ENCODE assay signal across 9 mouse cellular contexts in the genomic region with DNA sequence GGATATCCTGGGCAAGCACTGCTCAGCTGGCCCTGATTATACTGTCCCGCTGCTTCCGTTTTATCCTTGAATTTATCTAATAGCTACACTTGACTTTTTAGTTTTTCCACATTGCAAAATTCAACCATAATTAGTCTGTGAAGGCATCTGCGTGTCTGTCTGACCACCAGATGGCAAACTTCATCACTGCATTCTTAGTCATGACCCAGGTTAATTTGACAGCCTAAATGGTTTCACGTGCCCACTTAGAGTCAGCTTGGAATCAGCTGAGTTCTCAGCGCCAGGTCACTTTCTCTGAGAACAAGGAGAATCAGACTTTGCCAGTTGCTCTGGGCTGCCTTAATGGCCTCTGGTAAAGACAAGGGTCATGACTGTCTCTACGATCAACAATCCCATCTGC.
DNase-seq lines count a peak whose midpoint lies in the region; ATAC-seq lines count a peak whose summit lies in the region.
"Had no signal": no experiment of that assay in that cellular context is flagged by ENCODE, and none has a peak within 500 bp of the region (broad histone marks: within the 10 kb centered on the region; RNA-seq: fewer than 3 reads in every experiment).

No protein-coding gene starts in this region.

- no peak overlapping the region for H3K9ac ChIP-seq in midbrain, embryonic 14.5 days (replicated peaks; ENCODE audit: low read length)
- H3K9ac ChIP-seq in midbrain, embryonic 15.5 days, result no peak overlapping the region

- H3K4me3 ChIP-seq in midbrain, embryonic 14.5 days (replicated peaks; ENCODE audit: low read depth, low read length), result no peak overlapping the region
- no peak overlapping the region for H3K4me3 ChIP-seq in midbrain, embryonic 15.5 days

- 71% methylated on average over 6 of the region's 6 CpGs for WGBS in midbrain, embryonic 14.5 days
- 68% methylated on average over 6 of the region's 6 CpGs for WGBS in midbrain, embryonic 15.5 days

- H3K27ac ChIP-seq in midbrain, embryonic 14.5 days (replicated peaks; ENCODE audit: low read depth, low read length), result no peak overlapping the region
- H3K27ac ChIP-seq in midbrain, embryonic 15.5 days, result no peak overlapping the region

- 0 out of 2 replicates have a peak, but pooled peaks cover 3% of the 10 kb centered on the region for H3K9me3 ChIP-seq in midbrain, embryonic 14.5 days (ENCODE audit: control insufficient read depth, low read length)
- peaks cover 3% of the 10 kb centered on the region; the same call in 1 of the 2 replicates for H3K9me3 ChIP-seq in midbrain, embryonic 15.5 days

- DNase-seq in heart, postnatal 4 days, result peak; percentile 20
- DNase-seq in heart, adult 8-10 months (ENCODE audit: low spot score), result no peak
- DNase-seq in midbrain, embryonic 14.5 days, result peak; percentile 67
- peak; percentile 50 for DNase-seq in embryo, embryonic 11 days
- DNase-seq in retina, embryonic 14.5 days (ENCODE audit: low spot score), result peak; percentile 51
- no peak for DNase-seq in spleen, postnatal 14 days (ENCODE audit: low spot score in 2 of 2)
- DNase-seq: kidney, adult 11 months had no signal

- no peaks in the 10 kb centered on the region for H3K27me3 ChIP-seq in midbrain, embryonic 14.5 days (ENCODE audit: control insufficient read depth, insufficient read depth, low read length)
- H3K27me3 ChIP-seq in midbrain, embryonic 15.5 days (replicated peaks), result no peaks in the 10 kb centered on the region

- no peaks in the 10 kb centered on the region for H3K4me1 ChIP-seq in midbrain, embryonic 14.5 days (ENCODE audit: control insufficient read depth, insufficient read depth, low read length)
- H3K4me1 ChIP-seq in midbrain, embryonic 15.5 days, result no peaks in the 10 kb centered on the region

- no peak overlapping the region for H3K4me2 ChIP-seq in midbrain, embryonic 14.5 days (ENCODE audit: low read length)
- H3K4me2 ChIP-seq in midbrain, embryonic 15.5 days, result no peak overlapping the region

- no peaks in the 10 kb centered on the region for H3K36me3 ChIP-seq in midbrain, embryonic 14.5 days (ENCODE audit: control insufficient read depth, insufficient read depth, low read length)
- H3K36me3 ChIP-seq in midbrain, embryonic 15.5 days (replicated peaks), result no peaks in the 10 kb centered on the region

- no peak for ATAC-seq in midbrain, embryonic 14.5 days (ENCODE audit: low FRiP score, low TSS enrichment)
- ATAC-seq in midbrain, embryonic 15.5 days (replicated peaks), result no peak
- no peak for ATAC-seq in monocyte, adult 5-6 weeks (replicated peaks; ENCODE audit: insufficient number of reproducible peaks, low FRiP score, low TSS enrichment, poor library complexity, severe bottlenecking)

Comparison
In these comparisons a context has a peak if more than half of its experiments do, and no peak if none do; other contexts are left out.
1. DNase-seq: peak in heart, postnatal 4 days (single experiment), midbrain, embryonic 14.5 days (single experiment), embryo, embryonic 11 days (single experiment) and retina, embryonic 14.5 days (single experiment); none in heart, adult 8-10 months (single experiment) and spleen, postnatal 14 days (0 of 2).